Mouse (Mus musculus) thymus, postnatal 0 days (tissue): Measurements from ENCODE around the gene Gm10837. TPM values are rescaled to one million over a fixed set of nuclear protein-coding genes. Genes with fewer than 3 reads are reported as not detected.

Experiments
- DNase-seq: peaks from one replicate; pipeline ENCODE4 v3.0.0-alpha.2; 2015; ENCODE audit warnings: low spot score
- polyA plus RNA-seq: library from polyadenylated mRNA; unstranded; fragments of >200 nt; fragmentation: Nextera tagmentation; extraction: Ambion mirVana; gene quantifications from 2 replicates; pipeline ENCODE4 v1.2.1, GENCODE M21; 2015

Gm10837 gene
- polyA plus RNA-seq, 1 experiment from 2014 or later, result not detected

- DNase-seq, result no peak
These were observed 26.0 kb upstream of the Gm10837 start for GRCm38 (mm10) chr14:122464351-122464762.

- DNase-seq, result no peak
These were observed 25.3 kb upstream of the Gm10837 start, which contains the start of gene Zic5 for GRCm38 (mm10) chr14:122464763-122465741. Gene Zic5 (minus strand): TSS chr14:122465677.

GRCm38 (mm10) chr14:122465931-122466490 lies 24.4 kb upstream of the Gm10837 start:
- DNase-seq, result no peak

- DNase-seq, result no peak
These were observed 23.5 kb upstream of the Gm10837 start for GRCm38 (mm10) chr14:122466756-122467362.

- no peak for DNase-seq
These were observed 22.2 kb upstream of the Gm10837 start for GRCm38 (mm10) chr14:122467926-122468841.

- no peak for DNase-seq
These were observed 21.2 kb upstream of the Gm10837 start for GRCm38 (mm10) chr14:122468971-122469755.

- DNase-seq, result no peak
These were observed 18.8 kb upstream of the Gm10837 start for GRCm38 (mm10) chr14:122471449-122472085.

- no peak for DNase-seq
These were observed 18.2 kb upstream of the Gm10837 start for GRCm38 (mm10) chr14:122472161-122472560.

GRCm38 (mm10) chr14:122472647-122473046 lies 17.7 kb upstream of the Gm10837 start:
- no peak for DNase-seq

- DNase-seq, result no peak
These were observed 17.1 kb upstream of the Gm10837 start for GRCm38 (mm10) chr14:122473211-122473751.

- no peak for DNase-seq
These were observed 16.1 kb upstream of the Gm10837 start for GRCm38 (mm10) chr14:122474041-122474890.

GRCm38 (mm10) chr14:122474891-122475556 lies 15.4 kb upstream of the Gm10837 start, which contains the start of gene Zic2:
Gene Zic2 (plus strand): TSS chr14:122475435.
- DNase-seq, result no peak

GRCm38 (mm10) chr14:122475557-122476040 lies 14.8 kb upstream of the Gm10837 start:
- DNase-seq, result no peak

GRCm38 (mm10) chr14:122476041-122476821 lies 14.2 kb upstream of the Gm10837 start:
- no peak for DNase-seq

GRCm38 (mm10) chr14:122476822-122477215 lies 13.6 kb upstream of the Gm10837 start:
- no peak for DNase-seq

- no peak for DNase-seq
These were observed 13.1 kb upstream of the Gm10837 start for GRCm38 (mm10) chr14:122477261-122477671.
